Mouse (Mus musculus): ENCODE measurements around the gene Gm266.

The Gm266 gene

GRCm38 (mm10) chr12:111503063-111503567 is 17.5 kb upstream of the Gm266 start:
- DNase-seq (ENCODE audit: low spot score) = no peak

GRCm38 (mm10) chr12:111500725-111501124 is 15.1 kb upstream of the Gm266 start:
- DNase-seq (ENCODE audit: low spot score) = no peak

GRCm38 (mm10) chr12:111499617-111500016 is 14.0 kb upstream of the Gm266 start:
- no peak for DNase-seq (ENCODE audit: low spot score)

GRCm38 (mm10) chr12:111497076-111497475 is 11.5 kb upstream of the Gm266 start:
- DNase-seq (ENCODE audit: low spot score) = no peak

GRCm38 (mm10) chr12:111494931-111495330 is 9.3 kb upstream of the Gm266 start:
- DNase-seq (ENCODE audit: low spot score) = no peak

- DNase-seq (ENCODE audit: low spot score) = no peak
Observed at GRCm38 (mm10) chr12:111489261-111489865, 3.7 kb upstream of the Gm266 start.

- no peak for DNase-seq (ENCODE audit: low spot score)
Observed at GRCm38 (mm10) chr12:111486455-111486854, 832 bp upstream of the Gm266 start.

- DNase-seq (ENCODE audit: low spot score) = no peak
Observed at GRCm38 (mm10) chr12:111485046-111485651, 474 bp downstream of the Gm266 start.

- peak; percentile 33 for DNase-seq (ENCODE audit: low spot score)
Observed at GRCm38 (mm10) chr12:111479917-111480316, 5.7 kb downstream of the Gm266 start.

GRCm38 (mm10) chr12:111478924-111479323 is 6.7 kb downstream of the Gm266 start:
- no peak for DNase-seq (ENCODE audit: low spot score)

GRCm38 (mm10) chr12:111474893-111475643 is 10.6 kb downstream of the Gm266 start:
- DNase-seq (ENCODE audit: low spot score) = peak; percentile 72

GRCm38 (mm10) chr12:111474384-111474783 is 11.2 kb downstream of the Gm266 start:
- no peak for DNase-seq (ENCODE audit: low spot score)

- no peak for DNase-seq (ENCODE audit: low spot score)
Observed at GRCm38 (mm10) chr12:111472886-111473285, 12.7 kb downstream of the Gm266 start.

GRCm38 (mm10) chr12:111471721-111472120 is 13.9 kb downstream of the Gm266 start:
- DNase-seq (ENCODE audit: low spot score) = no peak

- no peak for DNase-seq (ENCODE audit: low spot score)
Observed at GRCm38 (mm10) chr12:111471119-111471518, 14.5 kb downstream of the Gm266 start.

GRCm38 (mm10) chr12:111469507-111469906 is 16.1 kb downstream of the Gm266 start:
- peak; percentile 54 for DNase-seq (ENCODE audit: low spot score)

- no peak for DNase-seq (ENCODE audit: low spot score)
Observed at GRCm38 (mm10) chr12:111468206-111468605, 17.4 kb downstream of the Gm266 start.

GRCm38 (mm10) chr12:111466369-111466768 is 19.3 kb downstream of the Gm266 start:
- no peak for DNase-seq (ENCODE audit: low spot score)

GRCm38 (mm10) chr12:111463570-111463969 is 22.1 kb downstream of the Gm266 start:
- no peak for DNase-seq (ENCODE audit: low spot score)

GRCm38 (mm10) chr12:111457742-111458141 is 27.9 kb downstream of the Gm266 start:
- DNase-seq (ENCODE audit: low spot score) = no peak

GRCm38 (mm10) chr12:111455860-111456259 is 29.8 kb downstream of the Gm266 start:
- DNase-seq (ENCODE audit: low spot score) = no peak

GRCm38 (mm10) chr12:111455311-111455846 is 30.2 kb downstream of the Gm266 start:
- no peak for DNase-seq (ENCODE audit: low spot score)
